Mouse (Mus musculus): ENCODE measurements at regions not wholly inside any gene's neighbourhood (a gene's known extent, or its start where the extent isn't known, plus 50 kb on each side); places are given as distances from the start of the nearest gene placed in this dataset.

DNA sequence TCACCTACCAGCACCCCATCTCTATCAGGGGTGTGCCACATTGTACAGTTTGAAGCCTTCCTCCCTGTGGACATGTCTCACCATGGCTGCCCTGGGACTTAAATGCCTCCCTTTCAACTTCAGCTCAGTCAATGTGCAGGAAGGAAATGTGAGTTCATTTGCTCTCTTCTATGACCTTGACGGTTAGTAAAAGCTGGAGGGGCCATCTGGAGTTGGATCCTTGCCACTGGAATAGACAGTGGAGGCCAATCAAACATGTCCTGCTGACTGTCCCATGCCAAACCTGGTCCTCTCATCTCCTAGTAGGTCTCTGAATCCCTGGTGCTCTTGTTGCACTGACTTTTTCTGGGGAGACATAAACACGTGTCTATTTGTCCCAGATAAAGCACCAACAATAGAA lies 220.2 kb downstream of the Abcc12 start:
- no peak for DNase-seq (ENCODE audit: low spot score)

DNA sequence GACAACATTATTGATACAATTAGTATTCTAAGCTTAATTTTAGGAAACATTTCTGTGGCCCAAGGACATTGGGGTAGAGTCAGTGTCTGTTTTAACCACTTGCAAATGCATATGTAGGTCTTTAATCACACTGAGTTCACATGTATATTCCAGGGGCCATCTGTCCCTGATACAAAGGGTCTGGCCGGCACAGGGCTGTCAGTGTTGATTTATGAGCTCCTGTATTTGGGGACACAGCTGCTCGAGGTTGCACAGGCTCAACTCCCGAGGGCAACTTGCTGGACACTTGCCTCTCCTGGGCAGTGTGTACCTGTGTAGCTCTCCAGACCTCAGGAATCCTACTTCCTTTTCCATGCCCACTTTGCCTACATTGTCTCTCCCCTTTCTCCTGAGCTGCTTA lies 221.0 kb downstream of the Abcc12 start:
- DNase-seq (ENCODE audit: low spot score), result no peak

DNA sequence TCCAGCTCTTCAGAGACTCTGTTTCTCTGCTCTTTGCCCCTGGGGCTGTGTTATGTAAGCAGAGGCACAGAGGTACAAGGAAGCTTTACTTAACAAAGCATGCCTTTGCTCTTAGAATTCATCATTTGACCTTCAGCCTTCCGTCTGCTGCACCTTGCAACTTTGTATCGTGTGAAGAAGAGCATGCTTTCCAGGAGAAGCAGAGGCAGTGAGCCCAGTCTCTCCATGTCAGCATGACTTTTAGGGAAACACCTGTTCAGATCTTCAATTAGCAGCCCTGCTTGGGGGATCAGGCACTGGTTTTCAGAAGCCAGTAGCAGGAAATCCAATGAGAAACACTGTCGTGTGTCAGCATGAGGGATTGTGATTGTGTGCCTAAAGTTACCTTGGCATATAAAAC lies 226.7 kb downstream of the Abcc12 start:
- no peak for DNase-seq (ENCODE audit: low spot score)

DNA sequence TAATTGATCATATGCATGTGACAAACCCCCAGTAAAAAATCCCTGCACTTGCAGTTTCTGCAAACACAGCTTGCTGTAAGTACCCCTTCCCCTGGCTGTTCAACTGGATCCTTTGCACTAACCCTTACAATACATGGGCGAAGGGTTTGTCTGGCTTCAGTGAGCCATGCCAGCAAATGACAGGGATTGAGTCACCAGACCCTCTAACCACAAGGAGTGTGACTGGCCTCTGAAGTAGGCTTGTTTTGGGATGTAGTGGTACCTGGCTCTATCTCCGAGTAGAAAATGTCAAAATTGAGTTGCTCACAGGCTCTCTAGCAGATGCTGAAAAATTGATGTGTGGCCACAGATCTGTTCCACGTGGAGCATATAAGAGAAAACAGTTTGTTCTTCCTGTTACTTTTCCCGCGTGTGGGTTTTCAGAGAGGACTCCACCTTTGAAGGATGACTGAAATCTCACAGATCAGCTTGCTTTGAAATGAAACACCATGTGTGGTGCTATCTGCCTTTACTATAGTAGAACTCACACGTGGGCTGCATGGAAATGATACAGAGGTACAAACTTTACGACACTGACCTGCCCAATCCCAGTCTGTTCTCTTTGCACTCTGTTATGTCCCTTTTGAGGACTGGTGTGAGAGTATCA lies 228.8 kb downstream of the Abcc12 start:
- DNase-seq (ENCODE audit: low spot score), result no peak

DNA sequence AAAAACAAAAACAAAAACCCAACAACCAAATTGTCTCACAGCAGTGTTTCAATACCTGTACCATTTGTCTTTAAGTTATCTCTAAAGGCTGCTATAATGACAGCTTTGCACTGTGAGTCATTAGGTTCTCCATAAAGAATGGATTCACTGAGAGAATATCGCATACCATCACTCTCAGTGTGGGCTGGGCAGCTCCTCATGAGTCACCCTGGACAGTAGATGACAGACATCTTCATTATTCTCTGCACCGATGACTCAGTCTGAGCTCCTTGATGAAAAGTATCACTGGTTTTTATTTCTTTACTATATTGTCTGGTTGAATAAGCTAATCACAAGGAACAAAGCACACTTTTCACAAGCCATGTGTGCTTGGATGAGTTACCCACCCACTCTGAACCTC lies 230.4 kb downstream of the Abcc12 start:
- no peak for DNase-seq (ENCODE audit: low spot score)

DNA sequence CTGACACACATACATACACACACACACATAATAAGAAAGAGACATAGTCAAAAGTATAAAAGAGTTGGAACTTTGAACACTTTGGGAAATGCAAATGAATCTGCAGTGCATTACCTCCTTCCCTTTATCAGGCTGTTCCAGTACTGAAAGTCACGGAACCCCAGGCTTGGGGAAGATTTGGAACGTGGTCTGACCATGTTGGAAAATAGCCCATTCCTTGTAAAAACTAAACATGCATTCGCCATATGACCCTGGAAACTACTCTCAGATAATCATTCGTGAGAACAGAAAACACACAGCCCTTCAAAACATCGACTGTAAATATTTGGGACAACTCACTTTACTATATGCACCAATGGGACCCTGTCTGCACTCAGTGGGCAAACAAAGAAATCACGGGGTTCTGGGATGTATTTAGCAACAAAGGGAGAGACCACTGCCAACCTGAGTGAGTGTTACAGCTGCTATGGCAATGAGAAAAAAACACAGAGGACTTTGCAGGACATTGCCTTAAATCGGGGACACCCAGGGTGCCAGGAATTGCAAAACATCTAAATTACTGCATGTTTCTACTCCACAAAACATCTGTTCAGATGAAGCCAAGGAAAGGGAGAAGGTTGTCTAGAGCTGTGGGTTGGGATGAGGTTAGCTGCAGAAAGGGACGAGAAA lies 238.3 kb downstream of the Abcc12 start:
- DNase-seq (ENCODE audit: low spot score), result no peak

DNA sequence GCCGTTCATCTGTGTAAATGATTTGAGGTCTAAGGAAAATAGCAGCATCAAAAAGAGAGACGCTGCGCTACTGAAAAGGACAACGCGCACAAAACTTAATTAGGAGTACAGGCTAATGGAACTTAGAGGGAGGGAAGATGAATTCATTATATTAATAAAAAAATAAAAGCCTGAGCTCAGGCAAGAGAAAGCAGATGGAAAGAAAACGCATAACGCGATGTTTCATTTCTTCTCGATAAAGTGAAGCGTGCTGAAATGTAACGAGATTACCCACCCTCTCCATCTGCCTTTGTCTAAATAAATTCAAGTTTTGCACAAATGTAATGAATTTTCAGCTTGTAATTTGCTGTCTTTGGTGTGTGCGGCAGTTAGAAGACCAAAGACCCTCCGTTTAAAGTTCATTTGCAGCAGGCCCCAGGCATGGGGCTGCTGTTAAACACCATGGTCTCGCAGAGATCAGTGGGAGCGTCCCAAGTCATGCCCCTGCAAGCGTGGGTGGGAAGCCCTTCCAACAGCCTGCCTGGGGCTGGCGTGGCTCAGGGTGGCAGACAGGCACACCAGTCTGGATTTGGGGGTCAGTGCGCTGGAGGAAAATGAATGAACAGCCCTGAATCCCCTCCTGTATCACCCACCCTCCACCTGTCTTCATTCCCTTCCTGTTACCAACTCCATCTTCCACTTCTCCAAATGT lies 241.8 kb downstream of the Abcc12 start:
- no peak for DNase-seq (ENCODE audit: low spot score)

DNA sequence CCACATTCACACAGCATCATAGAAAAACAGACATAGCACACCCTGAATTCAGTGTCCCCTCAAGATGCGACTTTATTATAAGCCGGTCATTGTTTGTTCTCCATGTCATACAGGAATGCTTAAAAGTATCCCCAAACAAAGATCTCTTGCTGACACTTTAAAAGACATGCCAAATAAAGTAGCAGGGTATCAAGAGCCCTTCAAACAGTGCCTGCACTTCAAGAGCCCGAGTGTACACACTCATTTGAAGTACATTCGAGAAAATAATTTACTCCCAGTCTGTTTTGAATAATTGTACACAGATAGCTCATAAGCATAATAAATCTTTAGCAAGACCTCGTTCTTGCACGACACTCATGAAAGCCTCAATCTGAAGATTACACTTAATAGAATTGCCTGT lies 249.1 kb downstream of the Abcc12 start:
- no peak for DNase-seq (ENCODE audit: low spot score)

DNA sequence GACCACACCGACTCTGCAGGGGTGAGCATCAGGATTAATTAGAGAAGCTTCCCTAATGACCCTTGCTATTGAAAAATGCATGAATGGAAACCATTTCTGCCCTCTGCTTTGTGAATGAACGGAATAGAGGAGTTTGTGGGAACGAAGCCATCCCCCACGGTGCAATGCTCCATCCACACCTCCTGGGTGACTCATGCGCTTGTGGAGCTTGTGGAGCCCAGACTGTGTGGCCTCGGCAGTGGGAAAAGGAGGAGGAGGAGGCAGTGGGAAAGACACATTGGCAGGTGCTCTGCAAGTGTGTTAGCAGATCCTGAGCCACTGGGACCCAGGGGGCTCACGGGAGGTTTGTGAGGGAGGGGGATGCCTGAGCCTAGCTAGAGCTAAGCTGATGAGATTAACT lies 251.9 kb downstream of the Abcc12 start:
- DNase-seq (ENCODE audit: low spot score), result peak; percentile 74

DNA sequence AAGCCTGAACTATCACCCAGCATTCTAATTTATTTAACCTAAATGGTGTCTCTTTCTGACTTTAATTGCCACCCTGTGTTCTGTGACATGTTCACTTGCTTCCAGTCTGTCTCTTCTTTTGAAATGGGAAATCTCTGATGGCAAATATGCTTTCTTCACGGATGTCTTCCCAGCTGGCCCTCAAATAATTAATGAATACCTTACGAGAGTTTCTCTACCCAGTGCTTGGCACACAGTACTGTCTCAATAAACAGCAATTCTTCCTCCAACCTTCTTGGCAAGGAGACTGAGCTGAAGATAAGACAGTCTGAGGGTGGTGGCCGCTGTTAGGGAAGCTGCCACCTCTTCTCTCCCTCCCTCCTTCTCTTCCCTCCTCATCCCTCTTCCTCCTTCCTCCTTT lies 252.5 kb downstream of the Abcc12 start:
- peak; percentile 64 for DNase-seq (ENCODE audit: low spot score)

DNA sequence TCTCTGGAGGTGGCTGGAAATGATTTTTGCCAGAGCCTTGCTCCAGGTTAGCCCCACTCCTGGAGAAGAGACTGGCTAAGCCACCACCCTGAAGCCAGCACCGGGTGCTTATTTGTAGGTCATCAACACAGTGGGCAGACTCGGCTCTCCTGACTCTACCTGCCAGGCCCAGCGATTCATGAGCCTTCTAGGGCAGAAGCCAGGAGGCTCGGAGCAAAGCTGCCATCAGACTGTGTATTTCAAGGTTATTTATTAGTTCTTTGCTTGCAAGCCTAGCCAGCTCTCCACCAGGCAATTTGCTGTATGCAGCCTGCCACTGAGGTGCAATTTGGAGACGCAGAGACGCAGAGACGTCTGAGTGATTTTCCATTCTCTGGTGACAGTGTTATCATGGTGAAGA lies 255.4 kb downstream of the Abcc12 start:
- no peak for DNase-seq (ENCODE audit: low spot score)

DNA sequence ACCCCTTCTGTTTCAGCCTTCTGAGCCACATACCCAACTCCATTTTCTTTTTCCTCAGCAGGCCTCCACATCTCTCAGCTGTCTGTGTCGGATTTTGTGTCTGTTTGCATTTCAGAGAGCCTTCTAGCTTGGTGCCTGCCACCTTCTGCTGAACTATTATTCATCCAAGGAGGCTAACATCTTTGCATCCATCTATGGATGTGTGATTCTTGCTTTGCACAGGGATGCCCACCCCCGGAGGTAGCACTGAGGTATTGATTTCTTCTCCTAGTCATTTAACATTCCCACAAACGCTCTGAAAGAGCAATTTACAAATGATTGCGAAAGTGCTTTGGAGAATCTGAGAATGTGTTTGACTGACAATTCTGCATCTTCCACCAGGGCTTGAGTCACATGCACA lies 255.9 kb downstream of the Abcc12 start:
- DNase-seq (ENCODE audit: low spot score), result no peak

DNA sequence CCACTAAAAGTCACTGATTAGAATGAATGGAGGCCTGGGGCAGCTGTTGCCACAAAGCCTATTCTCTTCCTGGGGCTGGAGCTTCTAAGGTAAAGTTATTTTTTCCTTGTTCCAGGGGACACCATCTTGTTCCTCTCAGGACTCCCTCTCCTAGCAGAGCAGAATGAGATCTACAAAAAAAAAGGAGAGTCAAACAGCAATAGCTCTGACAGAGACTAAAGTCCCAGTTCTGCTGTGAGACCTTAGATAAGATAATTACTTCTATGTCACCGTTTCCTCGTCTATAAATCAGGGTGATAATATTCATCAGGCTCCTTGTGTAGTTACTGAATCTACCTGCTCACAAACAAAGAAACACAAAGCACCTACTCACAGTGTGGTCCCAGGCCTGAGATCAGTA lies 256.7 kb downstream of the Abcc12 start:
- no peak for DNase-seq (ENCODE audit: low spot score)

DNA sequence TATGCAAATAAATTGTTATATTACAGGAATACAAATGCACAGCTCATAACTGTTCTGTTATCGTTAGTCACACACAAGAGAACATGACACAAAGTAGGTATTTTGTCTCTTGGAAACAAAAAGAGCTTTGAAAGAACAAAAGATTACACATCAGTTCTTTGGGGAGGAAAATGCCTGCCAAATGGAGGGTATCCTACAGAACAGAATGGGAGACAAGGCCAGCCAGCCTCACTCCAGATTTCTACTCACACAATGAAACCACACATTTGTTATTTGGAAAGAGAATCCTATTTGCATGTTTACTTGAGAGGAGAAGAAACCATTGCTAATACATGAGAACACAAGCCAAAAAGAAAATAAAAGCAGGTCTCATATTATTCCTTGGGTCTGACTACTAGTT lies 258.0 kb downstream of the Abcc12 start:
- DNase-seq (ENCODE audit: low spot score), result no peak

DNA sequence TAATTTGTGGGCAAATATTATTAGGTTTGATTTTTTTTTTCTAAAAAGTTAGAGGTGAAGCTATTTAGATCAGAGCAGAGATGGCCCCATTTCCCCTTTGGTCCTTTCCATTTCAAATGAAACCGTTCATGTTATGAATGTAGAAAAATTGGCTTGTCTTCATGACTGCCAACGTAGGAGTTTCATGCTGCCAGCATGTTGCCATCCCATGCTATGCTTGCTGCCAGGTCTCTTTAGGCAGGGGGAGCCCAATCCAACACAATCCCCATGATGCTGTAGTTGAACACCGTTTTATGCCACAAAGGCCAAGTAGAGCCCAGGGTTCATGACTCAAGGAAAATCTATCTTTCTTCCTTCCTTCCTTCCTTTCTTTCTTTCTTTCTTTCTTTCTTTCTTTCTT lies 259.5 kb downstream of the Abcc12 start:
- DNase-seq (ENCODE audit: low spot score), result no peak

DNA sequence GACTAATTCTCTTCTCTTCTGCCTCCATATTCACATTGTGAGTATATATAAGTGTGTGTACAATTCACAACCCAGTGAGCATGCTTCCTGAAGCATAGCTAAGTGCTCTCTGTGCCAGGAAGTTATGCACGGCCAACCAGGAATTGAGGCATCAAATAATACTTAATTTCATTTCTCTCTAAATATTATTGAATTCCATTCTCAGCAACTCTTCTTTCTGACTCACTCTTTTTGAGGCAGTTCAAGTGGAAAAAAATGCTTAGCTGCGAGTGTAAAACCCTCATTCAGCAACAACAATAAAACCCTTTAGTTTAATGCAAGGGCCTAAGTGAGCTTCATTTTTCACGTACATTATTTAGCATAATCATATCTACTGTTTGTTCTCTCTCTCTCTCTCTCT lies 262.0 kb downstream of the Abcc12 start:
- DNase-seq (ENCODE audit: low spot score), result no peak

DNA sequence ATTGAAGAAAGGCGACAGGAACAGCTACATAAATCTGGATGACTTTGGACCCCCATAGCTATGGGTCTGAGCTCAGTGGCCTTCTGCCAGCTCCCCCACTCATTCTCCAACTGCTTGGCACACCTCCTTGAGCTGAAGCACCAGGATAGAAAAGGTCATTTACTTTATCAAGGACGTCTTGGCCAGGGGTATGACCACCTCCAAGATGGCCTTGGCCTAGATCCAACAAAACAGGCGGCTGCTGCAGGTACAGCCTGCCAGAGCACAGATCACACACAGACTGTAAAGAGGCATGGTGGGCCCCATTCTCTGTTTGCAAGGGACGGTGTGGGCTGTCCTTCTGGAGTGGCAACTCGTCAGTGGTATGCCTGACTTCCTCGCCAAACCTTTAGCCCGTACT lies 264.2 kb downstream of the Abcc12 start:
- no peak for DNase-seq (ENCODE audit: low spot score)

DNA sequence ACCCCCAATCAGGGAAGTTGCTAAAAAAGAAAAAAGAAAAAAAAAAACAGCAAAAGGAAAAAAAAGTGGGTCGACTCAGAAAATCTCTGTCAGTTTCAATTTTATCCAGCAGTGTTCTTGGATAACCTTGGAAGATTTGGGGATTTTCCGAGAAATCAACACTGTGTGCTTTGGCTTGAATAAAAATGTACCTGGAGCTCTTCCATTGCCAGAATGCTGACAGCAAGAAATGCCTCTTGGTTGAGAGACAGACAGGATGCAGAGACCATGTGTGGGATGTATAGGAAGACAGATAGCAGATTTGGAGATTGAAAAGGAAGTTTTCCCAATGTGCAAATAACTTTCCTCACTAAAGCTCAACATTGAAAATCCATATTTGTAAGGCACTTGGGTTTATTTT lies 271.0 kb downstream of the Abcc12 start:
- DNase-seq (ENCODE audit: low spot score), result no peak

DNA sequence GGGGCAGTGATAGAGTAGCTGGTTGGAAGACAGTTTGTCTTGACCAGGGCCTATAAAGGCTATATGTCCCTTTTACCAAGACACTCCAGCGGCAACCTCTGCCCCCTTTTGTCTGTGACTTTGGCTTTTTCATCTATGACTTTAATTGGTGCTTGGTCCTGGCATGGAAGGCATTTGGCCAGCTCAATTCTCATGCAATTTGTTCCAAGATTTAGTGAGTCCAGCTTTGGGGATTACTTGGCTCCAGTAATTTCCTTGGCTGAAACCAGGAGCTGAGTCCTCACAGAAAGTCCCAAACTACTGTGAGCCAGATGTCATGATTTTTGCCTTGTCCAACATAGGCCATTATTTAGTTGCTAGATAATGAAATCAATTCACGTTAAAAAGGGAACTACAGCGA lies 273.1 kb downstream of the Abcc12 start:
- no peak for DNase-seq (ENCODE audit: low spot score)

DNA sequence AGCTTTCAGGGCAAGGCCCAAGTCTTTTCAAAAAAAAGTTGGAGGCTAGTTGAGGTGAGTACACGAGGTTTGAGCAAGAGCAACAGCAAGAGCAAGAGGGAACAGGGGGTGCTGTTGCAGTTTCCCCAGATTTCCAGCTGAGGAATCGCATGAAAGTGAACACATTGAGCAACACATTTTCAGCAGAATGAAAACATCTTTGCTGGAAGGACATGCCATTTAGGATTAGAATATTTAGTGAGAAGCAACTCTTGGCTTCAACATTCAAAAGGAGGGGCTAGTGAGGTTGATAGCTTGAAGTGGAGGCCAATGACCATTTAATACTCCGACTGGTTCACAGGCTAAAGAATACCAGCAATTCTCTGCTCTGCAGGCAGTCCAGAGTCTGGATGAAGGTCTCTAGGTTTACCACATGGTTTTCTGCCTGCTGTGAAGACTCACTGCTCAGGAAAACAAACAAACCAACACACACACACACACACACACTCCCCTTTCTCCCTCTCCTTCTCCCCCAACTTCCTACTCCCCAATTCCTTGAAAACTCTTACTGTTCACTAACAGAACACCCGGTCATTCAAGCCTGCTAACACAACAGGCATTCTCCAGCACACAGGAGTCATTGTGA lies 278.5 kb downstream of the Abcc12 start:
- DNase-seq (ENCODE audit: low spot score), result no peak

DNA sequence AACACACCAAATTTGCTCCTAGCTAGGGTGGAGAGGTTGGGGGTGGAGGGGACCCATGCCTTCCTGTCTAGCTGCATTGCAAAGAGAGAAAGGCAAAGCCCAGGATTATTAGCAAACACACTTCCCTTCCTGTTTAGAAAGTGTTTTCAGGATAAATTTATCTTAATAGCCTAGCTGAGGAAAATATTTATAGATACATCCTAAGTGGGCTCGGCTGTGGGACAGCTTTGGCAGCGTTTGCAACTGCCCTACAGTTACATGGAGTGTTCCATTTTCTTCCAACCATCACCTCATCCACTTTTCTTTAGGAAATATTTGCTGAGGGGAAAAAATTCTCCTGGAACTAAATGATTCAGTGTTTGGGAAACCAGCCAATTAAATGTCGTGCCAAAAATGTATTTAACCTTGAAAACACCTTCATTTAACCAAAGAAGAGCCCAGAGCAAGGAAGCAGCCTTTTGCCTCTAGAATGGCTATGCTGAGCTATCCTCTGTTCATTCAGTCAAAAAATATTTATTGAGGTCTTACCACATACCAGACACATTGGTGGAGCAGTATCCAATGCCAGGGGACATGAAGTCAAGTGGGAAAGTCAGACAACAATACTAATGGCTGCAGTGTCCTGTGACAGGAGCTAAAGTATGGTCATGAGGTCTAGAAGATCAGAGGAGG lies 291.6 kb downstream of the Abcc12 start:
- DNase-seq (ENCODE audit: low spot score), result no peak

DNA sequence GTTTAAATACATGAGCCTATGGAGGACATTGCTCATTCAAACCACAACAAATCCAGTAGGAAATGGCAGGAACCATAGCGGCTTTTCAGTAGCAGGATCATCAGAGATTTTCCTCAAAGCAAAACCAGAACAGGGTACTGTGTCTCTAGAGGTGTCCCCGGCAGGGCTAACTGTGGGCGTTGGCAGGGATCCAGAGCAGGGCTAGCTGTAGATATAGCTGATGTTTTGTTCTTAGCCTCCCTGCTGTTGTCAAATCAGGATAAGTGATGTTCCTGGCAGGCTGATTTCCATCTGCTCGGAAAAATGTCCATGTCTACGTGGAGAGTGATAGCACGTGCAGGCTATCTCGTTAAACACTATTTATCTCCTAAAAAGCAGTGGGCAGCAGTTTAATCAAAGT lies 297.6 kb downstream of the Abcc12 start:
- DNase-seq (ENCODE audit: low spot score), result no peak
